Mouse (Mus musculus) myocyte (in vitro differentiated cells): ENCODE measurements around the gene Sox5.

Experiments
- MYOD1 ChIP-seq, 3 experiments: IDR thresholded peaks; one replicate each; pipeline ENCODE4 v1.6.1; 2011; ENCODE audit warnings: control low read depth in 2 of 3, low read depth in 2 of 3, mild to moderate bottlenecking in 2 of 3, moderate library complexity in 1 of 3; ENCODE audit not compliant: insufficient read length in 2 of 3, control insufficient read depth in 1 of 3
- MYOG ChIP-seq, 3 experiments: IDR thresholded peaks; one replicate each; pipeline ENCODE4 v1.6.1; 2011; ENCODE audit warnings: control low read depth in 2 of 3, low read depth in 2 of 3, mild to moderate bottlenecking in 2 of 3; ENCODE audit not compliant: insufficient read length in 2 of 3, control insufficient read depth in 1 of 3, insufficient read depth in 1 of 3
- POLR2AphosphoS2 ChIP-seq: IDR thresholded peaks from one replicate; pipeline ENCODE4 v1.6.1; 2011; ENCODE audit warnings: low read depth, control low read depth; ENCODE audit not compliant: insufficient read length
- REST ChIP-seq: IDR thresholded peaks from one replicate; pipeline ENCODE4 v1.6.1; 2011; ENCODE audit warnings: mild to moderate bottlenecking, control low read depth, moderate library complexity; ENCODE audit not compliant: insufficient read depth, insufficient read length
- SRF ChIP-seq: IDR thresholded peaks from one replicate; pipeline ENCODE4 v1.6.1; 2011; ENCODE audit warnings: low read depth; ENCODE audit not compliant: control insufficient read depth, insufficient read length
- USF1 ChIP-seq: IDR thresholded peaks from one replicate; pipeline ENCODE4 v1.6.1; 2011; ENCODE audit warnings: low read depth, mild to moderate bottlenecking, control low read depth, moderate library complexity

DNA sequence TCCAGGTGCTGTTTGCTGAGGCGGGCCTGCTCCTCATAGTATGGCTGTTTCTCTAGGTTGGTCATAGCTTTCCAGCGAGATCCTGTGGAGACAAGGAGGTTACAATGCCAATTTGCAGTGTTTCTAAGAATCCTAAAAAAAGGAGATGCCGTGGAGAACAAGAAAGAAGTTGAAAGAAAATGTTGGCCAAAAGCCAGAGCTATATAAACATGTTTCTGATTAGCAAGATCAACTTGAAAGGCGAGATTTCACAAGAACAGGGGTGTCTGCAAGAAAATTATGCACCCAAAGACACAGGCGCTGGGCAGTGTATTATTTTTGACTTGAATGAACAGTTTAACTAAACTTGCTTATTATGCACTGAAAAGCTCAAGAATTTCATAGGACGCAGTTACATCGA lies 946.4 kb downstream of the Sox5 start:
- no peak for TF ChIP-seq REST
- no peak for TF ChIP-seq MYOD1 (IDR thresholded peaks at IDR 0.05; ENCODE audit: control insufficient read depth in 1 of 3, insufficient read length in 2 of 3, low read depth in 2 of 3)
- TF ChIP-seq USF1, result no peak
- TF ChIP-seq POLR2AphosphoS2, result no peak
- no peak for TF ChIP-seq SRF
- TF ChIP-seq MYOG (IDR thresholded peaks at IDR 0.05; ENCODE audit: control insufficient read depth in 1 of 3, insufficient read depth in 1 of 3, insufficient read length in 2 of 3, low read depth in 2 of 3), result no peak
